Mouse (Mus musculus) hindbrain, embryonic 13.5 days (tissue): ENCODE results near the gene Gabrb3. TPM values are rescaled to one million over a fixed set of nuclear protein-coding genes. Genes with fewer than 3 reads are reported as not detected.
"Not testable (repeated sequence)": the region's sequence is repeated elsewhere in the genome, so short reads cannot be mapped to it uniquely, and the experiment has no call there.

Experiments used
- ATAC-seq: fragments of 200-750 bp; cut with Nextera tagmentation; 2 replicates; pipeline ENCODE4 v1.8.0; 2017; ENCODE audit warnings: moderate TSS enrichment; ENCODE audit not compliant: low FRiP score
- H3K27ac ChIP-seq: fragments of 300-500 bp; sonication (generic); 2 replicates; pipeline ENCODE4 v1.5.1; 2015; ENCODE audit warnings: inconsistent platforms, mild to moderate bottlenecking, moderate library complexity
- H3K27me3 ChIP-seq: fragments of 300-500 bp; sonication (generic); 2 replicates; pipeline ENCODE4 v1.6.1; 2015; ENCODE audit warnings: mild to moderate bottlenecking, inconsistent platforms
- H3K36me3 ChIP-seq: fragments of 300-500 bp; sonication (generic); 2 replicates; pipeline ENCODE4 v1.6.1; 2015; ENCODE audit warnings: mild to moderate bottlenecking, inconsistent platforms
- H3K4me1 ChIP-seq: fragments of 300-500 bp; sonication (generic); replicated peaks from 2 replicates; pipeline ENCODE4 v1.6.1; 2015; ENCODE audit warnings: inconsistent platforms
- H3K4me2 ChIP-seq: fragments of 300-500 bp; sonication (generic); 2 replicates; pipeline ENCODE4 v1.6.1; 2015; ENCODE audit warnings: inconsistent platforms, mild to moderate bottlenecking, moderate library complexity
- H3K4me3 ChIP-seq: fragments of 300-500 bp; sonication (generic); 2 replicates; pipeline ENCODE4 v1.5.1; 2015; ENCODE audit warnings: mild to moderate bottlenecking, inconsistent platforms
- H3K9ac ChIP-seq: fragments of 300-500 bp; sonication (generic); 2 replicates; pipeline ENCODE4 v1.6.1; 2015; ENCODE audit warnings: mild to moderate bottlenecking, inconsistent platforms
- H3K9me3 ChIP-seq: fragments of 300-500 bp; sonication (generic); 2 replicates; pipeline ENCODE4 v1.6.1; 2016; ENCODE audit warnings: inconsistent platforms
- WGBS: fragments of 180-500 bp; shearing (Covaris S2); methylation state at CpG from one replicate; pipeline ENCODE4 v1.1.7; 2015; 5-methylcytosine and 5-hydroxymethylcytosine counted together
- microRNA-seq: library from miRNA; unstranded; fragments of <30 nt; microRNA quantifications from one replicate; pipeline ENCODE4, GENCODE M21; 2016
- polyA plus RNA-seq: library from polyadenylated mRNA; unstranded; fragments of >200 nt; fragmentation: Nextera tagmentation; extraction: Ambion mirVana; gene quantifications from 2 replicates; pipeline ENCODE4 v1.2.1, GENCODE M21; 2015

The Gabrb3 gene
- polyA plus RNA-seq, 1 experiment from 2014 or later, result 32.3 TPM

- ATAC-seq, result no peak
- Histone ChIP-seq H3K27me3 (no peaks in the 10 kb centered on the region), H3K9me3 (no peaks in the 10 kb centered on the region), H3K4me3 (no peak overlapping the region), H3K4me2 (no peak overlapping the region), H3K4me1 (no peaks in the 10 kb centered on the region), H3K36me3 (no peaks in the 10 kb centered on the region), H3K27ac (no peak overlapping the region), H3K9ac (no peak overlapping the region)
- 60% methylated on average over 5 of the region's 5 CpGs for WGBS
These were observed 359.3 kb downstream of the Gabrb3 start for GRCm38 (mm10) chr7:57778754-57779153.

GRCm38 (mm10) chr7:57786102-57786501 lies 366.6 kb downstream of the Gabrb3 start:
- not testable (repeated sequence) for H3K36me3 ChIP-seq, H3K4me3 ChIP-seq, H3K9me3 ChIP-seq, H3K27ac ChIP-seq, H3K27me3 ChIP-seq, ATAC-seq, H3K4me1 ChIP-seq, H3K4me2 ChIP-seq, H3K9ac ChIP-seq
- 65% methylated on average over 2 of the region's 2 CpGs for WGBS

DNA sequence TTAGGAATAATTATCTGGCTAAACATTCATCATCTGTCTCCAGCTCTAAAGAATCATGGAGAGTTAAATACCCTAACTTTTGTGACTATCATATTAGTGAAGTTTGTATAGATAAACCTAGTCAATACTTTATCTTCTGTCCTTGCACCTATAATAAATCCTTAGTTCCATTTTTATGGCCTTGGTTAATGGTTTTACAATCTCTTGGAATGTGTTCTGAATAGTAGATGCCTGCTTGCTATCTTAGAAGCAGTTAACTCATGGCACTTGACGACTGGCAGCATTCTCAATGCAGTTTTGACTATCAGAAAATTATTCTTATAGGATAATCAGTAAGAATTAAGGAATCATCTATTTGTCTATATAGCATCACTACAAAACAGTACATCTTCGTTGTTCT lies 368.0 kb downstream of the Gabrb3 start:
- no peak for ATAC-seq
- no peaks in the 10 kb centered on the region for H3K4me1 ChIP-seq
- H3K36me3 ChIP-seq, result peaks cover 4% of the 10 kb centered on the region
- H3K27ac ChIP-seq, result no peak overlapping the region
- no peak overlapping the region for H3K4me2 ChIP-seq
- H3K9ac ChIP-seq, result no peak overlapping the region
- H3K27me3 ChIP-seq, result no peaks in the 10 kb centered on the region
- H3K4me3 ChIP-seq, result no peak overlapping the region
- no peaks in the 10 kb centered on the region for H3K9me3 ChIP-seq
- 72% methylated on average over 2 of the region's 2 CpGs for WGBS

DNA sequence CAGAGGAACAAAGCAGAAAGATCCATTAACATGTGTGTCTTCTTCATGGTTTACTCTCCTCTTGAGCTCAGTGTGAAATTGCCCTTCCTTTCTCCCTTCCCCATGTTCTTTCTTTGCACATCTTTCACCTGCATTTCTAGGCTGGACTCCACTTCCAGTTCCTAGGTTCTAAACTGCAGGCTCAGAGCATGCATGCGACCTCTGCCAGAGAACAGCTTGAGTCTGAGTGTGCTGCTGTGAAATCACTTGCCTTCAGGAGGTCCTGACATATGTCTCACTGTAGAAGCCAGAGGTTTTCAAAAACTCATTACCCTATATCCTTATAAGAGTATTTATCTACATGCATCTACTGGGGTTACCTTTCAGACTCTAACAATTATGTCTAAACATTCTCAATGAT lies 383.8 kb downstream of the Gabrb3 start:
- Histone ChIP-seq H3K4me3 (no peak overlapping the region), H3K4me1 (no peaks in the 10 kb centered on the region), H3K9ac (no peak overlapping the region), H3K27me3 (no peaks in the 10 kb centered on the region), H3K36me3 (no peaks in the 10 kb centered on the region), H3K27ac (no peak overlapping the region), H3K4me2 (no peak overlapping the region), H3K9me3 (no peaks in the 10 kb centered on the region)
- ATAC-seq, result no peak
- 89% methylated on average over 1 of the region's 1 CpGs for WGBS

DNA sequence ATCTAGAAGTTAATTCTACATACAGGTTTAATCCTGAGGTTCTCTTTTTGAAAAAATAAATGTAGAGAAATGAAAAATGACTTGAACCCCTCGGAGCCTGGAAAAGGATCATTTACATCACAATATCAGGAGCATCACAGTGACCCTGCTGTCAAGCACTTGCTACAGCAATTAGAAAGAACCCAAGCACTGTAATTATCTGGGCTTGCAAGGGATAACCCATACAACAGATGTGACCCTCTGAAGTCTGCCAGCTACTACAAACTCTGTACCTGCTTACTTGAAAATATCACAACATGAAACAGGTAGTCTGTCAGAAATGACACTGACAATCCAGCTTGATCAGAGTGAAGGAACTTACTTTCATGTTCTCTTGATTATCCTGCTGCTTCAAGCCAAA lies 394.2 kb downstream of the Gabrb3 start:
- Histone ChIP-seq H3K9me3 (no peaks in the 10 kb centered on the region), H3K27me3 (no peaks in the 10 kb centered on the region), H3K4me3 (no peak overlapping the region), H3K4me2 (no peak overlapping the region), H3K4me1 (no peaks in the 10 kb centered on the region), H3K27ac (no peak overlapping the region), H3K36me3 (peaks cover 23% of the 10 kb centered on the region), H3K9ac (no peak overlapping the region)
- 9% methylated on average over 1 of the region's 1 CpGs for WGBS
- ATAC-seq, result no peak

GRCm38 (mm10) chr7:57842383-57842896 lies 422.9 kb downstream of the Gabrb3 start:
- no peak for ATAC-seq
- WGBS, result 55% methylated on average over 1 of the region's 1 CpGs
- no peak overlapping the region for H3K27ac ChIP-seq
- H3K27me3 ChIP-seq, result no peaks in the 10 kb centered on the region
- no peak overlapping the region for H3K9ac ChIP-seq
- H3K4me3 ChIP-seq, result no peak overlapping the region
- no peaks in the 10 kb centered on the region; the same call in 1 of the 2 replicates for H3K36me3 ChIP-seq
- no peak overlapping the region for H3K4me2 ChIP-seq
- no peaks in the 10 kb centered on the region for H3K4me1 ChIP-seq
- no peaks in the 10 kb centered on the region for H3K9me3 ChIP-seq

- ATAC-seq, result no peak
- H3K4me1 ChIP-seq, result no peaks in the 10 kb centered on the region
- 56% methylated on average over 2 of the region's 2 CpGs for WGBS
These were observed 448.5 kb downstream of the Gabrb3 start for GRCm38 (mm10) chr7:57867951-57868350.

More at GRCm38 (mm10) chr7:57867951-57868350, 448.5 kb downstream of the Gabrb3 start:
- Histone ChIP-seq H3K36me3 (no peaks in the 10 kb centered on the region), H3K27me3 (no peaks in the 10 kb centered on the region), H3K4me3 (no peak overlapping the region), H3K27ac (no peak overlapping the region), H3K9me3 (no peaks in the 10 kb centered on the region), H3K9ac (no peak overlapping the region), H3K4me2 (no peak overlapping the region)

Small RNA genes lying within 50 kb of the gene (microRNA-seq; reads per million reads assigned to microRNA genes)
- not detected for gene Mir6389

Other genes starting within 250 kb of the Gabrb3 start
- 2.3 and 2.8 TPM in 2 replicates for gene Gabrg3, start 32.5 kb upstream of the Gabrb3 start, polyA plus RNA-seq
- gene Gabra5, start 90.4 kb downstream of the Gabrb3 start, polyA plus RNA-seq, result 13.6 and 13.8 TPM in 2 replicates